Mouse (Mus musculus): Measurements from ENCODE around the gene Nutm2. TPM values are rescaled to one million over a fixed set of nuclear protein-coding genes. Genes with fewer than 3 reads are reported as not detected.
"Not testable (repeated sequence)": the region's sequence is repeated elsewhere in the genome, so short reads cannot be mapped to it uniquely, and the experiment has no call there.

Nutm2 gene
- polyA plus RNA-seq (2016; fragmentation: Nextera tagmentation; extraction: Ambion mirVana): not detected in 2 replicates

DNA sequence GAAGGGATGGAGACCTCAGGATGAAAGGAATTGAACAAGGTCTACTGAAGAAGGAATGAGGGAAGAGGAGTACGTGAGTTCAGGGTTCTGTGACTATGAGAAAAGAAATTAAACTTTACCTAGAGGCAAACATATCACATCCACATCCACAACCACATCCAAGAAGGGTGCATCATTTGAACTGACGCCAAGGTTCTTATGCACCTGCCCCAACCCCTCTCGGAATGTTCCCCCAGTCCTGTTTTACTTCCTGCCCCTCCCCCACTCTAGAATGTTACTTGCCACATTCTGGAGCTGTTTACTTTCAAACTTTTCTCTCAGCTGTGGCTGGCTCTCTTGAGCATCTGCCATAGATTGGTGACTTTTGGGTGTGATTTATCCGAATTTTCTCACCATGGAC, at the start of gene Nutm2:
Nutm2 (plus strand) TSS at position 301 of the 400 bp plus-strand sequence.
- 83% methylated on average over 4 of the region's 4 CpGs for WGBS
- no peak for DNase-seq (ENCODE audit: low spot score)

DNA sequence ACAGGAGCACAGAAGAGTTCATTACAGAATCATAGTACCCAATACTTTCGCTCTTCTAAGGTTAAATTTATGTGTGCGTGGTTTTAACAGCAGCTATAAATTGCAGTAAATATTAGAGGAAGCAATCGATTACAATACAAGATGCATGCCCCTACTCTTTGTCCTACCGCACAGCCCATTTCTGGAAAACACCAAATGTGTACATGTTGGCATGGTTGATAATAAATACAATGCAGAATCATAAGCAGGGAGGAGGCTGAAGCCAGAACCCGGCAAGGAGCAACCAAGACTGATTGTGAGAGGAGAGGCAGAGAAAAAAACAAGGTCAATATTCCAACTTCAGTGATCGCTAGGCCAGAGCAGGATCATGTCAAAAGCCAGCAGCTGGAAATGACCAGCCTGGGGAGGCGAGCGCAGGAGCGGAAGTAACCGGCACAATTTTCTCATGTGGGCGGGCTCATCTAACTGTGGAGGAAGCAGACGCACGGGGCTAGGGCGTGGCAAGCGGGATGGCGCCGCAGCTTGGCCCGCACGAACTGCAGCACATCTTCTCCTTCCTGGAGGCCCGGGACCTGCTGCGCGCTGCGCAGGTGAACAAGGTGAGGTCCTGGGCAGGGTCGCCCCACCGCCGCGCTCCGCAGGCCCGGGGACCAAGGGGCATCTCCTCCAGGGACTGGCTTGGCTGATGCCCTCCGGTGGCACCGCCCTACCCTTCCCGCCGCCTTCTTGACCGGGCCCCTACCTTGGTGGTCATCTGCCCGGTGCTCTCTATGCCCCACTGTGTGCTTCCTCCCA, 49.5 kb upstream of the Nutm2 start, which contains the start of gene Fbxw17:
Fbxw17 (plus strand) TSS at position 476 of the 795 bp plus-strand sequence.
- no peaks in the 10 kb centered on the region for H3K9me3 ChIP-seq
- 12% methylated on average over 35 of the region's 35 CpGs for WGBS
- H3K4me3 ChIP-seq: peak within 1 kb of the TSS; percentile 91
- peak within 1 kb of the TSS; percentile 94 for H3K27ac ChIP-seq
- peak; percentile 81 for DNase-seq (ENCODE audit: low spot score)
- H3K4me1 ChIP-seq (replicated peaks): peaks cover 15% of the 10 kb centered on the region
- H3K36me3 ChIP-seq: peaks cover 23% of the 10 kb centered on the region
- H3K27me3 ChIP-seq (ENCODE audit: insufficient read depth, poor library complexity, severe bottlenecking): no peaks in the 10 kb centered on the region

More for the DNA sequence above, at the start of gene Nutm2:
- Histone ChIP-seq H3K27me3 (ENCODE audit: insufficient read depth, poor library complexity, severe bottlenecking) (no peaks in the 10 kb centered on the region), H3K4me1 (replicated peaks) (no peaks in the 10 kb centered on the region), H3K4me3 (no peak within 1 kb of the TSS), H3K9me3 (no peaks in the 10 kb centered on the region), H3K36me3 (no peaks in the 10 kb centered on the region), H3K27ac (no peak within 1 kb of the TSS)

DNA sequence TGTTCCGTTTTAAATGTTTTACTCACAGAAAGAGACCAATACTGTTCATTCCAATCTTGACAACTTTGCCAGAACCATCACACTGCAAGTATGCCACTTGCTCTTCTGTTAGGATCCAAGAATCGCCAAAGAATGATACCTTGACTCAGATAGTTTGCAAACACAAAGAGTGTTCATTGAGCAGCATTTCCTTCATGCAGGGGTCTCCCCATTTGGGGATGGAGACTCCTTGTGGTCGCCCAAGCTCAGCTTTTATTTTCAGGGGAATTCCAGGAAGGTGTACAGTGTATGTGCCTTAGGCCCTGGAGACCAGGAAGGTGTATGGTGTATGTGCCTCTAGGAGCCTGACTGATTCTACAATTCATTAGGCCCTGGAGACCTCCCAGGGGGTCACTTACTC, 48.7 kb upstream of the Nutm2 start:
- Histone ChIP-seq H3K9me3 (no peaks in the 10 kb centered on the region), H3K36me3 (peaks cover 31% of the 10 kb centered on the region), H3K4me3 (peak overlapping the region; percentile 91), H3K4me1 (replicated peaks) (peaks cover 15% of the 10 kb centered on the region), H3K27me3 (ENCODE audit: insufficient read depth, poor library complexity, severe bottlenecking) (no peaks in the 10 kb centered on the region), H3K27ac (peak overlapping the region; percentile 94)
- WGBS: 57% methylated on average over 3 of the region's 3 CpGs
- peak; percentile 5 for DNase-seq (ENCODE audit: low spot score)

DNA sequence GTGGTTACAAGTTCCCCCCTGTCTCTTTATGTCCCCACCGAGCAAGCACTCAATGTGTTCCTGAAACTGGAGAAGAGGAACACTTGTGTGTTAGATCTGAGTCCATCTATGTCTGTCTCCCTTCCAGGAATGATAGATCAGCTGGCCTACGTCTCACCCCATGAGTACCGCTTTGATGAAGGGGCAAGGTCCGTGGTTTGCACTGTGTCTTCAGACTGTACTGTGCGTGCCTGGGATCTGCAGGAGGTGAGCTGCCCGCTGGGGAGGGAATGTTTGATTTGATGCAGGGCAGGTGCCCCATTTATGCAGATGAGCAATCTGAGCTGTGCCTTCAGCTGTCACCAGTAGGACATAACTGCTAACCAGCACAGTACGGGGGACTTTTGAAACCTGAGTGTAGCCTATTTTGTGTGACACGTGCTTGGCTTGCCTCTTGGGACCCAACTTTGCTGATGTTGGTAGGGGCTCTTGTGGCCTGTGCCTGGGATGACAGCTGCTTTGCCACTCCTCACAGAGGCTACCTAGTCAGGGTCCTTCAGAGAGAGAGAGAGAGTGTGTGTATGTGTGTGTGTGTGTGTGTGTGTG, 43.4 kb upstream of the Nutm2 start:
- Histone ChIP-seq H3K4me1 (replicated peaks) (peaks cover 4% of the 10 kb centered on the region), H3K9me3 (no peaks in the 10 kb centered on the region), H3K4me3 (no peak overlapping the region), H3K36me3 (peaks cover 84% of the 10 kb centered on the region), H3K27me3 (ENCODE audit: insufficient read depth, poor library complexity, severe bottlenecking) (no peaks in the 10 kb centered on the region), H3K27ac (no peak overlapping the region)
- WGBS: 91% methylated on average over 8 of the region's 8 CpGs
- DNase-seq (ENCODE audit: low spot score): no peak

DNA sequence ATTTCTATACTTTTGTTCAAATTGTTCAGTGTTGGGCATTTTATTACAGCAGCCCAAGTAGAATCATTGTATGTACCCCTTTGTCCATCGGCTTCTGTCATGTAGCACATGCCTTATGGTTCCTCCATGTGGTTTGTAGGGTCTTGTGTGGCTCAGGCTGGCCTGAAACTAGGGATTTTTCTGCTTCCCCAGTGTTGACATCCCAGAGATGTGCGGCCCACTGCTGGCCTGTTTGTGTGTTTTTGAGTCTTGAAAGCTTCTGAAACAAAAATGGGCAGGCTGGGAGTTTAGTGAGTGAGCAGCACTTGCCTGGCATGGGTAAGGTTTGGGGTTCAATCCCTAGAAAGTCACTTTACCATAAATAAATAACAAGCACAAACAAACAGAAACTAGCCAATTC, 42.6 kb upstream of the Nutm2 start:
- Histone ChIP-seq H3K4me3 (no peak overlapping the region), H3K27ac (no peak overlapping the region), H3K4me1 (replicated peaks) (no peaks in the 10 kb centered on the region), H3K36me3 (peaks cover 92% of the 10 kb centered on the region), H3K27me3 (ENCODE audit: insufficient read depth, poor library complexity, severe bottlenecking) (no peaks in the 10 kb centered on the region), H3K9me3 (no peaks in the 10 kb centered on the region)
- 92% methylated on average over 2 of the region's 2 CpGs for WGBS
- no peak for DNase-seq (ENCODE audit: low spot score)

DNA sequence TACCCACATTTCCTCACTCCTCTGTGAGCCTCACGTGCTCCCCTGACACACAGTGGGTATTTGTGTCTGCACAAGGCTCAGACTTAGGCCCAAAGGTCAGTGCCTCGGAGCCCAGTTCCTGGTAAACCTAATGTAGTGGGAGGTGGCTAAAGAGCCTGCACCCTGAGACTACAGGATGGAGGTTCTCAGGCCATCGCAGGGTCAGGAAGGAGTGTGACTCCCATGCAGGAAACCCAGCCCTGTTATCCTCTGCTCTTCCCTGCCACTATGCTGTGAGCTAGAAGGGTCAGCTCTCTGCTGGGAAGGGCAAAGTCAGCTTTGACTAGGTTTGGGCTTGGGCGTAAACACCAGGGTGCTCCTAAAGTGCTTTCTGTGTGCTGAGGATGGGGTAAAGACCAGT, 40.4 kb upstream of the Nutm2 start:
- peaks cover 97% of the 10 kb centered on the region for H3K36me3 ChIP-seq
- no peak overlapping the region for H3K4me3 ChIP-seq
- DNase-seq (ENCODE audit: low spot score): no peak
- no peaks in the 10 kb centered on the region for H3K4me1 ChIP-seq (replicated peaks)
- H3K9me3 ChIP-seq: no peaks in the 10 kb centered on the region
- no peaks in the 10 kb centered on the region for H3K27me3 ChIP-seq (ENCODE audit: insufficient read depth, poor library complexity, severe bottlenecking)
- WGBS: 88% methylated on average over 4 of the region's 4 CpGs
- no peak overlapping the region for H3K27ac ChIP-seq

DNA sequence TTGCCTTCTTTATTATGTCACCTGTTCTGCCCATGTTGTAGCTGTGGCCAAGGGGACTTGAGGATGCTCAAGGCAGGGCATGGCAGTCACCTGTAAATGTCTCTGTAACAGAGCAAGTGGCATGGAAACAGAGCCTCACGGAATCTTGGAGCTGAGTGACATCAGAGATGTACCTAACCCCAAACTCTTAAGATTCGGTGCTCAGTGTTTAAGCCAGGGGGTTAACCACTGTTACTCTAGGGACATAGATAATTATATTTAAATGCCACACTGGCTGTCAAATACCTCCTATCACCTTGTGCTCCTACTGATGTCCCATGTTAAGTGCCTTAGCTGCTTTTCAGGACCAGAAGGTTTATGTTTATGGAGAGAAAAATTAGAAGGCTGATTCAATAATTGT, 23.3 kb upstream of the Nutm2 start, which contains the start of gene Gm47429:
Gm47429 (minus strand) TSS at position 101 of the 400 bp plus-strand sequence.
- H3K4me3 ChIP-seq: no peak within 1 kb of the TSS
- no peak within 1 kb of the TSS for H3K27ac ChIP-seq
- H3K27me3 ChIP-seq (ENCODE audit: insufficient read depth, poor library complexity, severe bottlenecking): no peaks in the 10 kb centered on the region
- H3K9me3 ChIP-seq: no peaks in the 10 kb centered on the region
- H3K4me1 ChIP-seq (replicated peaks): no peaks in the 10 kb centered on the region
- no peaks in the 10 kb centered on the region for H3K36me3 ChIP-seq
- DNase-seq (ENCODE audit: low spot score): no peak
- WGBS: 89% methylated on average over 2 of the region's 2 CpGs

DNA sequence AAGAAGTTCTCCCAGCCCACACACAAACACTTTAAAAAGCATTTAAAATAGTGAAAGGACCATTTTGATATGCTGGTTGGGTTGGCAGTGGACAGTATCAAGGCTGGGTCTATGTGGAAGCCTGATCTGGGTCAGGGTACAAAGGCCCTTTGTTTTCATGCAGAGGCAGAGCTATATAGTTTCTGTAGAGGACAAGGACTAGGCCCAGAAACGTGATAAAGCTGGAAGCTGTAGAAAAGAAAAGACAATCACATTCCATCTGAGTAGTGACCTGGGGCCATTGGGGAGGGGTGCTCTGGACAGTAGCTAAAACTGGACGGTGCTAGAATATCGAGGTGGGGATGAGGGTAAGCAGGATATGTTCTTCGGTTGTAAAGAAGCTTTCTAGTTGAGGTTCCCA, 21.8 kb upstream of the Nutm2 start:
- H3K27me3 ChIP-seq (ENCODE audit: insufficient read depth, poor library complexity, severe bottlenecking): no peaks in the 10 kb centered on the region
- H3K27ac ChIP-seq: no peak overlapping the region
- H3K9me3 ChIP-seq: no peaks in the 10 kb centered on the region
- no peak for DNase-seq (ENCODE audit: low spot score)
- no peak overlapping the region for H3K4me3 ChIP-seq
- WGBS: 61% methylated on average over 4 of the region's 4 CpGs
- H3K4me1 ChIP-seq (replicated peaks): no peaks in the 10 kb centered on the region
- H3K36me3 ChIP-seq: no peaks in the 10 kb centered on the region

DNA sequence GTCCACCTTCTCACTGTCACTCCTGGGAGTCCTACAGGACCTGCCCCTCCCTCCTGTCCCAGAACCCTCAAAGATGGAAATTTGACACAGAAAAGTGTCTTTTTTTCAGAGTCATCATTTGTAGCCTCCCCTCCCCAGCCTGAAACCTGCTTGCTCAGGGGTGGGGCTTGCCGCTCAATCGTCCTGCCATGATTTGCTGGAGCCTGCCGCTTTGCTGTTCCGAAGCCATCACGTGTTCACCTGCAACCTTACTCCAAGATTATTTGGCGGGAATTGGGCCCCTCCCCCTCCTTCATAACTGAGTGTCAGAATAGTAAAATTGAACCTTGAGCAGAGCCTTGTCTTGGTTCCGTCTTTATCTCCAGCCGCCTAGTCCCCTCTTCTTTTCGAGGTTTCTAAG, 14.8 kb upstream of the Nutm2 start:
- not testable (repeated sequence) for H3K27ac ChIP-seq; H3K4me1 ChIP-seq (replicated peaks)
- 71% methylated on average over 9 of the region's 9 CpGs for WGBS

DNA sequence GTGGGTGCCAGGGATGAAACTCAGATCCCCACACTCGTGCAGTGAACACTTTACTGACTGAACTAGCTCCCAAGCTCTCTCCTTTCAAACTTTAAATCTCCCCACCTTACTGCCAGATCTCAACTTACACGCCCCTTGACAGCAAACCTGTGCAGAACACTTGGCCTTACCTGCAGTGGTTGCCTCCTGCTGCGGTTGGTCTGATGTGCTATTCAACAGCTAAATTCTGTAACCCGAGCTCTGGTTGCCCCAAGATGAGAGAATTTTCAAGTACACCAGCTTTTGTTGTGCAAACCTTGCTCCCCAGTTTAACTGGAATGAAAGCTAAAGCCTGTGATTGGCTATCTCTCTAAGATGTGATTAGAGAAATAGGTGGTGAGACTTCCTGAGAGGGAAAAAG, 13.7 kb upstream of the Nutm2 start:
- Histone ChIP-seq H3K36me3 (no peaks in the 10 kb centered on the region), H3K4me3 (no peak overlapping the region), H3K27me3 (ENCODE audit: insufficient read depth, poor library complexity, severe bottlenecking) (no peaks in the 10 kb centered on the region), H3K4me1 (replicated peaks) (no peaks in the 10 kb centered on the region), H3K27ac (no peak overlapping the region), H3K9me3 (no peaks in the 10 kb centered on the region)
- DNase-seq (ENCODE audit: low spot score): no peak
- 38% methylated on average over 4 of the region's 4 CpGs for WGBS

More for the DNA sequence above, 14.8 kb upstream of the Nutm2 start:
- not testable (repeated sequence) for H3K36me3 ChIP-seq; H3K9me3 ChIP-seq; DNase-seq (ENCODE audit: low spot score); H3K27me3 ChIP-seq (ENCODE audit: insufficient read depth, poor library complexity, severe bottlenecking); H3K4me3 ChIP-seq

DNA sequence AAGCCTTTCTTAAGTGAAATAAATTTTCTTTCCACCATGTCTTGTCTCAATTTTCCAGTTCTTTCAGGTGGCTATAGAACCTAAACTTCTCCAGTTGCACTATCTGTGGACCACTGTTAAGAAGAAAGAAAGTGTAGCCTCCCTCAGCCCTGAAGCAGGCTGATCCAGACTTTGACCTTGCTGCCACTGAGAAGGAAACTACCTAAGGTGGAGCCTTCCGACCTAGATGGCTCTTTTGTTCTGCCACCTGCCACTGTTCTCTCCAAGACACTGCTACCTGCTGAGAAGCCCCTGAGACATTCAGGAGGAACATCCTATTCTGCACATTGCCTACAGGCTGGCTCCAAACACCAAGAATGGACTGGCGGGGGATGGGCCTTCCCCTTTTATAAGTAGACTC, 6.7 kb upstream of the Nutm2 start:
- 51% methylated on average over 2 of the region's 2 CpGs for WGBS
- not testable (repeated sequence) for H3K9me3 ChIP-seq; H3K27me3 ChIP-seq (ENCODE audit: insufficient read depth, poor library complexity, severe bottlenecking); H3K36me3 ChIP-seq; DNase-seq (ENCODE audit: low spot score); H3K27ac ChIP-seq; H3K4me3 ChIP-seq; H3K4me1 ChIP-seq (replicated peaks)

DNA sequence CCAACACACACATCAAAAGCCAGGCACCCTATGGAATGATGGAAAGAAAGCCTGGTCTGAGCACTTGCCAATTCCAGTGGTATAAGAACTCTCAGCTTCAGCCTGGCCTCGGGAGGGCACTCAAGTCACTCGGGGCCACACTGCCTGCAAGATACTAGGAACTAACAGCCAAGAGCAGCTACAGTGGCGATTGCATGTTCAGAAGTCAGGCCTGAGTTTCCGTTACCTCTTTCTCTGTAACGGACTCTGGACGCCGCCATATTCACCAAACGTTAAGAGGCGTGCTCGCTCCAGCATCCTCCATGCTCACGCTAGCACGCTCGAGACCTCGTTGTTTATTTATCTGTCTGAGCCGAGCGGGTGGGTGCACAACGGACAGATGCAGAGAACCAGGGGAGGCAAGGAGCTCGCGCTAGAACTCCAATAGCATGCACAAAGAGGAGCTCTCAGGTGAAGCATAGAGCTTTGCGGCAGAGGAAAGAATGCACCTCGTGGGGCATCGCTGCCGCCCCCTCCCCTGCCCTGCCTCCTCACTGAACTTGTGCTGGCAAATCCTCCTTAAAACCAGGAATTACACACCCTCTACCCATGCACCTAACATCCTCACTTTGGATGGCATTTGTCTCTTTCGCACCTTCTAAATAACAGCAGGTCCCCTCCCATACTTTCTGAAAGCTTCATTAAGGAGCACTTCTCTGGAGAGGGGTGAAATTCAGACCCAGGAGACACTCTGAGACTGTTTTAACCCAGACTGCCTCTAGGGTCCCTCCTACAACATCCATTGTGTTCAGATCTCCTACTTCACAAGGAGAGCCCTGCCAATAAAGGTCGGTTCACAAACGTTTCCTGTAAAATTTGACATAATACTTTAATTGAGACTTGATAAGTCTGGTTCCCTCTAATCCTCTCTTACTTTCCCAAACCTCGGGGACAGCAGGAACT, 2.2 kb upstream of the Nutm2 start:
- Histone ChIP-seq H3K9me3 (no peaks in the 10 kb centered on the region), H3K27ac (no peak overlapping the region), H3K27me3 (ENCODE audit: insufficient read depth, poor library complexity, severe bottlenecking) (no peaks in the 10 kb centered on the region), H3K36me3 (no peaks in the 10 kb centered on the region), H3K4me3 (peak overlapping the region; percentile 38), H3K4me1 (replicated peaks) (no peaks in the 10 kb centered on the region)
- peak; percentile 4 for DNase-seq (ENCODE audit: low spot score)
- 39% methylated on average over 27 of the region's 27 CpGs for WGBS
